Mouse (Mus musculus): ENCODE measurements at regions not wholly inside any gene's neighbourhood (a gene's known extent, or its start where the extent isn't known, plus 50 kb on each side); places are given as distances from the start of the nearest gene placed in this dataset.

GRCm38 (mm10) chr12:93207596-93207995, 1358.6 kb upstream of the Sel1l start:
- TF ChIP-seq ZNF384 (IDR thresholded peaks at IDR 0.05; ENCODE audit: low read depth, low read length), result no peak
- no peak for TF ChIP-seq HCFC1 (IDR thresholded peaks at IDR 0.05; ENCODE audit: borderline replicate concordance, insufficient read depth, low read length)
- TF ChIP-seq CHD2 (IDR thresholded peaks at IDR 0.05; ENCODE audit: low read depth, low read length), result no peak
- TF ChIP-seq ZC3H11A (IDR thresholded peaks at IDR 0.05; ENCODE audit: borderline replicate concordance, low read depth, low read length), result no peak
- no peak for TF ChIP-seq MAFK (IDR thresholded peaks at IDR 0.05; ENCODE audit: insufficient read depth, low read depth, low read length)
- in situ Hi-C loops (cut with MboI; ENCODE audit: low sequenced_read_pairs in 2 of 2, unreplicated experiment in 2 of 2), result no loop called here
- Histone ChIP-seq H3K27ac (ENCODE audit: insufficient read depth, low read depth, low read length, poor library complexity, severe bottlenecking) (no peak overlapping the region), H3K4me3 (ENCODE audit: insufficient read depth in 1 of 2, low read depth in 1 of 2, low read length in 2 of 2, poor library complexity in 1 of 2, severe bottlenecking in 1 of 2) (no peak overlapping the region), H3K9ac (ENCODE audit: insufficient read depth, low read depth, low read length, poor library complexity, severe bottlenecking) (no peak overlapping the region), H3K9me3 (ENCODE audit: control insufficient read depth, insufficient read depth, low read depth, low read length) (no peaks in the 10 kb centered on the region), H3K36me3 (ENCODE audit: control insufficient read depth, insufficient read depth, low read length, poor library complexity, severe bottlenecking) (no peaks in the 10 kb centered on the region), H3K4me1 (ENCODE audit: control insufficient read depth in 2 of 2, insufficient read depth in 2 of 2, low read length in 2 of 2, poor library complexity in 1 of 2) (no peaks in the 10 kb centered on the region)
- no peak for DNase-seq (ENCODE audit: low read depth, low spot score)

DNA sequence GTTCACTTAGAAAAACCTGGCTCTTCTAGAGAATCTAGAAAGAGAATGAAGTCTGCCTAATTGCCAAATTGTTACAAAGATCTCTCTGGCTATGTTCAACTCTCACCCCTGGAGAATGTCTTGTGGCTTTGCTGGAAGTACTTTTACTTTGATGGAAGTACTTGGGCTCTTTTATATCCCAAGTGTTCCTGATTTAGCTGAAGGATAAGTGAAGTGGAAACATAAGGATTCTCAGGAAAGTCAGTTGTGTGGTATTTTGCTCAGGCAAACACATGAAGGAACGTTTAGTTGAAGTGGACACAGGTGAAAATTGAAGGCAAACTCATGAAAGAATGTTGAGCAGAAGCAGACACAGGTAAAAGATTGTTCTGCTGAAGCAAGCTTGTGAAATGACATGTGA, 1340.0 kb upstream of the Sel1l start:
- no peaks in the 10 kb centered on the region for H3K4me1 ChIP-seq (ENCODE audit: control insufficient read depth in 2 of 2, insufficient read depth in 2 of 2, low read length in 2 of 2, poor library complexity in 1 of 2)
- H3K4me3 ChIP-seq (ENCODE audit: insufficient read depth in 1 of 2, low read depth in 1 of 2, low read length in 2 of 2, poor library complexity in 1 of 2, severe bottlenecking in 1 of 2), result no peak overlapping the region
- no peak for DNase-seq (ENCODE audit: low read depth, low spot score)
- no peak overlapping the region for H3K27ac ChIP-seq (ENCODE audit: insufficient read depth, low read depth, low read length, poor library complexity, severe bottlenecking)
- TF ChIP-seq ZNF384 (IDR thresholded peaks at IDR 0.05; ENCODE audit: low read depth, low read length) (no peak), HCFC1 (IDR thresholded peaks at IDR 0.05; ENCODE audit: borderline replicate concordance, insufficient read depth, low read length) (no peak), MAFK (IDR thresholded peaks at IDR 0.05; ENCODE audit: insufficient read depth, low read depth, low read length) (no peak), CHD2 (IDR thresholded peaks at IDR 0.05; ENCODE audit: low read depth, low read length) (no peak), ZC3H11A (IDR thresholded peaks at IDR 0.05; ENCODE audit: borderline replicate concordance, low read depth, low read length) (no peak)
- no peak overlapping the region for H3K9ac ChIP-seq (ENCODE audit: insufficient read depth, low read depth, low read length, poor library complexity, severe bottlenecking)
- no peaks in the 10 kb centered on the region for H3K9me3 ChIP-seq (ENCODE audit: control insufficient read depth, insufficient read depth, low read depth, low read length)
- H3K36me3 ChIP-seq (ENCODE audit: control insufficient read depth, insufficient read depth, low read length, poor library complexity, severe bottlenecking), result no peaks in the 10 kb centered on the region
- in situ Hi-C loops (cut with MboI; ENCODE audit: low sequenced_read_pairs in 2 of 2, unreplicated experiment in 2 of 2), result no loop called here

DNA sequence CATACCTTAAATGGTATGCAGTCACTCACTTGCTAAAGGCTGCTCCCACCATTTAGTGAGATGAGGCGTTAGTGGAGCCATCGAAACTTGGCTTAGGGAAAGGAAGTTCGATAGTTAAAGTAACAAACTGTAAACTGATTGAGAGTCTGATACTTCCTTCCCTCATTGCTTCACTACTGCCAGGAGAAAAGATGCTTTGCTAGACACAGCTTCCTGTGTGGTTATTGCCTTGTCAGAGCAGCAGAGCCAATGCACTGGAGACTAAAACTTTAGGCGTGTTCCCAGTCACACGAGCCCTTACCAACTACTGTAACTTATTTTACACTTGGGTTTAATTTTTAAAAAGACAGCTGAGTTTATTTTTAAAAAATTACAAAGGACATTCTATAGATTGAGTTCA, 1324.8 kb upstream of the Sel1l start:
- Histone ChIP-seq H3K4me3 (ENCODE audit: insufficient read depth in 1 of 2, low read depth in 1 of 2, low read length in 2 of 2, poor library complexity in 1 of 2, severe bottlenecking in 1 of 2) (no peak overlapping the region), H3K27ac (ENCODE audit: insufficient read depth, low read depth, low read length, poor library complexity, severe bottlenecking) (no peak overlapping the region), H3K4me1 (ENCODE audit: control insufficient read depth in 2 of 2, insufficient read depth in 2 of 2, low read length in 2 of 2, poor library complexity in 1 of 2) (no peaks in the 10 kb centered on the region), H3K9ac (ENCODE audit: insufficient read depth, low read depth, low read length, poor library complexity, severe bottlenecking) (no peak overlapping the region), H3K36me3 (ENCODE audit: control insufficient read depth, insufficient read depth, low read length, poor library complexity, severe bottlenecking) (no peaks in the 10 kb centered on the region), H3K9me3 (ENCODE audit: control insufficient read depth, insufficient read depth, low read depth, low read length) (no peaks in the 10 kb centered on the region)
- in situ Hi-C loops (cut with MboI; ENCODE audit: low sequenced_read_pairs in 2 of 2, unreplicated experiment in 2 of 2), result no loop called here
- DNase-seq (ENCODE audit: low read depth, low spot score), result no peak
- no peak for TF ChIP-seq CHD2 (IDR thresholded peaks at IDR 0.05; ENCODE audit: low read depth, low read length)
- no peak for TF ChIP-seq ZNF384 (IDR thresholded peaks at IDR 0.05; ENCODE audit: low read depth, low read length)
- TF ChIP-seq MAFK (IDR thresholded peaks at IDR 0.05; ENCODE audit: insufficient read depth, low read depth, low read length), result no peak
- no peak for TF ChIP-seq ZC3H11A (IDR thresholded peaks at IDR 0.05; ENCODE audit: borderline replicate concordance, low read depth, low read length)
- TF ChIP-seq HCFC1 (IDR thresholded peaks at IDR 0.05; ENCODE audit: borderline replicate concordance, insufficient read depth, low read length), result no peak

DNA sequence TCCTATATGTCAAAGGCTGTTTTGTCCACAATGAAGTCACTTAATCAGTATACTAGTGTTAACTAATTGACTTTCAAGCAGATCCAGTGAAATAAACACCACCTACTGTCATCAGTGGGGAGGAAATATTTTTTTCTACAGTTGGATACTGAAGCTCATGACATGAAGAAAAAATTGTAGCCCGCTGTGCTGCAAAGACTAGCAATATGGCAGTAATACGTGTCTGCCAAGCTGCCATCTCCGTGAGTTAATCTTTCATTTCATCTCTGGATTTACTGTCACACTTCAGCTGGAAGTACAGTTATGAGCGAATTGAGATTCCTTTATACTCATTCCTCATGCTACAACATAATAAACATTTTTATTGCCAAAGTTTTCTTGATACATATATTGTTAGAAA, 1311.3 kb upstream of the Sel1l start:
- H3K36me3 ChIP-seq (ENCODE audit: control insufficient read depth, insufficient read depth, low read length, poor library complexity, severe bottlenecking), result no peaks in the 10 kb centered on the region
- no peaks in the 10 kb centered on the region for H3K4me1 ChIP-seq (ENCODE audit: control insufficient read depth in 2 of 2, insufficient read depth in 2 of 2, low read length in 2 of 2, poor library complexity in 1 of 2)
- TF ChIP-seq CHD2 (IDR thresholded peaks at IDR 0.05; ENCODE audit: low read depth, low read length), result no peak
- no peak for TF ChIP-seq ZC3H11A (IDR thresholded peaks at IDR 0.05; ENCODE audit: borderline replicate concordance, low read depth, low read length)
- TF ChIP-seq ZNF384 (IDR thresholded peaks at IDR 0.05; ENCODE audit: low read depth, low read length), result no peak
- TF ChIP-seq MAFK (IDR thresholded peaks at IDR 0.05; ENCODE audit: insufficient read depth, low read depth, low read length), result no peak
- TF ChIP-seq HCFC1 (IDR thresholded peaks at IDR 0.05; ENCODE audit: borderline replicate concordance, insufficient read depth, low read length), result no peak
- in situ Hi-C loops (cut with MboI; ENCODE audit: low sequenced_read_pairs in 2 of 2, unreplicated experiment in 2 of 2), result no loop called here
- no peak overlapping the region for H3K9ac ChIP-seq (ENCODE audit: insufficient read depth, low read depth, low read length, poor library complexity, severe bottlenecking)
- no peak for DNase-seq (ENCODE audit: low read depth, low spot score)
- no peaks in the 10 kb centered on the region for H3K9me3 ChIP-seq (ENCODE audit: control insufficient read depth, insufficient read depth, low read depth, low read length)
- no peak overlapping the region for H3K27ac ChIP-seq (ENCODE audit: insufficient read depth, low read depth, low read length, poor library complexity, severe bottlenecking)
- H3K4me3 ChIP-seq (ENCODE audit: insufficient read depth in 1 of 2, low read depth in 1 of 2, low read length in 2 of 2, poor library complexity in 1 of 2, severe bottlenecking in 1 of 2), result no peak overlapping the region

All from ES-E14 (cell line).